Mouse (Mus musculus) frontal cortex, postnatal 25 days (tissue): ENCODE data around the gene Tmem51.
"Not testable (repeated sequence)": the region's sequence is repeated elsewhere in the genome, so short reads cannot be mapped to it uniquely, and the experiment has no call there.

Experiments used
- DNase-seq, 2 experiments: peaks; one replicate each; pipeline ENCODE4 v3.0.0; 2022; ENCODE audit warnings: low spot score in 2 of 2

Tmem51 gene

DNA sequence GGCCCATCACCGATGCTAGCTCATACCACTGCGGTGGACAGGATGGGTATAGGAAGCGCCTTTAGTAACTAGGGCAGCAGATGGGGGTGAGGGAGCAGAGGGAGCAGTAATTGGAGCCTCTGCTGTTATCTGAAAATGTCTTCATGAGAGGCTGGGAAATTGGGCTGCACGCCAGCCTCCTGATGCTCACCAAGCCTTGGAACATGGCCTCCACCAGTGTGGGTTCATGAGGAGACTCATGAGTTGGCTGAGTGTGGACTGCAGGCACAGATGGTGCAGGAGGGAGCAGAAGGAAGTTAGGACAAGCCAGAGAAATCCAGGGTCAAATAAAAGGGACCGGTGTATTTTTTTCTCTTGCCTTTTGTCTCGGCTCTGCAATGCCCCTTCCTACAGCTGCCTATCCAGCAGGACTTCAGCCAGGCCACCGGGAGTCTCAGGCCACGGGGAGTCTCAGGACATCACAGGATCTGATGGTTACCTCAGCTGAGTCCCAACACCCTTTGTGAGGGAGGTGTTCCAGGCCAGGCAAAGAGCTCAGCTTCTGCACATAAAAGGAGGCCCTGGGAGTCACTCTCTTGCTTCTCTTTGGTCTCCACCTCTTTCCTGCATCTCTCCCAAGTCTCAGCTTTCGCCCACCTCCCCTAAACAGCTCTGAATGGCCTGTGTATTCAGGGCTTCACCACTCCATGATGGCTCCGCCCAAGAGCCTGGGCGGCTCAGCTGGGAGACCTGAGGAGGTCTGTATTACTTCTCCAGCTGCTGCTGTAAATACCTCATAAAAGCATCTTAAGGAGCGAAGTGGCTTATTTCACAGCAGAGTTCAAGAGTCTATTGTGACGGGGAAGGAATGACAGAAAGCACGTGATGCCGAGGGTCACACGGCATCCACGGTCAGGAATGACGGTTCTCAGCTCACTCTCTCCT, 23.4 kb downstream of the Tmem51 start:
- DNase-seq, result no peak

DNA sequence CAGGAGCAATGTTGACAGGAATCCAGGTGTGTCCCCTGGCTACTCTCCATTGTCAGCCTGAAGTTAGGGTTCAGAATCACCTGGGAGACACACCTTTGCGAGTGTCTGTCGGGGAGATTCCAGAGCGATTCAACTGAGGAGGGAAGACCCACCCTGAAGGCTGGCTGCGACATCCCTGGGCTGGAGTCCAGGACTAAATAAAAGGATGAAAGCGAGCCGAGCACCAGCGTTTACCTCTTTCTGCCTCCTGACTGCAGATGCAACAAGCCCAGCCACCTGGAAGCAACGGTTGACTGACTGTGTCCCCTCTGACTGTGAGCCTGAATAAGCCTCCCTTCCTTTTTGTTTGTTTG, 24.3 kb downstream of the Tmem51 start:
- no peak for DNase-seq

DNA sequence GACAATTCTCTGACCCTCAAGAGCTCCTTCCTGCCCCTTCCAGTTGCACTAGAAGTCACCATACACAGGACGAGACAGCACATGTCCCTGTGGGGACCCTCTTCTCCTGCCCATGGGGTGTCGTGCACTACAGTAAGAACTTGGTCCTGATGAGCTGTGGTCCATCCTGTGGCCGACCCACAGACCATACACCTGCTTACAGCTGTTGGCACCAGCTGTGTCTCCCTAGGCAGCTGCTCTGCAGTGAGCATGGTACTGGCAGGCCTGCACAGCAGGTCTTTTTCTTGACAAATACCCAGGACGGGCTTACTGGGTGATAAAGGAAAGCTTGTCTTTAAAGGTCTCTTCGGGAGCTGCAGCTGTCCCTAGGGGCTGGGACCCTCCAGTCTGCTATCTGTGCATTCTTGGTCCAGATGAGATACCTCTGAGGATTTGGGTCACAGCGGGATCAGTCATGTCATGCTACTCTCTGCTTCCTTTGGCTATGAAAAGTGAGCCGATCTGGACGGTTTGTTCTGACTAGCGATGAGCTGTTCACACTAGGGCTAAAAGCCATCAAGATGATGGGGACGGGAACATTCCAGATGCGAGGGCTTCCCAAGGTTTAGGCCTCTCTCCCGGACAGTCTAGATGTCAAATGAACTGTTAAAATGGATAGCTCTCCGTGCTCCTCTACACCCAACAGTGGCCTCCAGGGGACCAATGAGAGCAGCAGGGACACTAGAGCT, 24.8 kb downstream of the Tmem51 start:
- DNase-seq, result no peak

DNA sequence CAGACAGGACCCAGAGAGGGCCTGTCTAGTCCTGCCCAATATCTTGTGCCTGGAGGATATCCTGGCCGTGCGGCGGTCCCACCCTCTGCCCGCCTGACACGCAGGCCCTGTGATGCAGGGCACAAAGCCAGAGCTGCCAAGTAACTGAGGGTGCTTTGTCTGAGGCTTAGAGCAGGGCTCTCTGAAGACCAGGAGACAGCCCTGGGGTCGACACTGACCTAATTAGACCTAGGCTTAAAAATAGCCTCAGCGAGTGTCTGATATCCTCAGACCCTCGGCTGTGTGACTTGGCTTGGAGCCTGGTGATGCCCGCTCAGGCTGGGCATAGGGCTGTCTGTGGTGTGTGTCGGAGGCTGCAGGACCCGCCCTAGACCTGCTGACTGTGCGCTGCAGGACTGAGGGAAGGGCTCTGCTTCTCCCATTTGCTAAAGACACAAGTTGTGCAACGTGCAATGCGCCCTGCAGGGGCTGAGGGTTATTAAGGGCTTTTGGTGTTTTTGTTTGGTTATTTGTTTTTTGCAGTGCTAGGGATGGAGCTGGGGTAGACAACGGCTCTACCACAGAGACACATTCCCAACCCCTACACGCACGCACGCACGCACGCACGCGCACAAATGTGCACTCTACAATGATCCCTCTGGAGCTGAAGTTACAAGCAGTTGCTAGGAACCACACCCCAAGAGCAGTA, 26.4 kb downstream of the Tmem51 start:
- DNase-seq, result no peak

DNA sequence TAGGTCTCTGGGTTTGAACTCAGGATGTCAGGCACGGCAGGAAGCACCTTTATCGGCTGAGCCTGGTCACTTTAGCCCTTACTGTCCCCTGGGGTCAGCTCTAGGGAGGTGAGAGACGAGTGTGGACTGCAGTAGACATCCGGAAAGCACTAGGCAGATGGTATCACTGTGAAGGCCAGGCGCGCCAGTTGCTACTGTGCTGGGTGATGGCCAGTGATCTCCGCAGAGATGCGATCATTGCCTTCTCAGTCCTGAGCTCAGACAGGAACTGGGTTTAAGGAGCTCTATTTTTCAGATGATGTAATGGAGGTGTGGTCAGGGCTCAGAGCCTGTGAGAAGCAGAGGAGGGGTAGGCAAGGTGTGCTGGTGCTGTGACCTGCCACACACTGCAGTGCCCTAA, 28.5 kb downstream of the Tmem51 start:
- DNase-seq, result no peak

DNA sequence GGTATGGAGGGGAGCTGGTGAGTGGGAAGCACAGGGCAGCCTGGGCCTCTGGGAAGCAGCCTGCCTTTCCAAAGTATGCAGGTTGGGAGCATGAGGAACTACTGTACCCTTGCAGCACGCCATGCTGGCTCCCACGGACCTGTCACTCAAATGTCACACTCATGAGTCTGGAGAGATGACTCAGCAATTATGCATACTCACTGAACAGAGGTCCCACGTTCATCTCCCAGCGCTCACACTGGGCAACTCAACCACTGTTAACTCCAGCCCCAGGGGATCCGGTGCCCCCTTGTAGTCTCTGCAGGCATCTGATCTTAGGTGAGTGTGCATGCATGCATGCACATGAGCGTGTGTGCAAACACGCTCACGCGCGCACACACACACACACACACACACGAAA, 29.5 kb downstream of the Tmem51 start:
- no peak for DNase-seq

DNA sequence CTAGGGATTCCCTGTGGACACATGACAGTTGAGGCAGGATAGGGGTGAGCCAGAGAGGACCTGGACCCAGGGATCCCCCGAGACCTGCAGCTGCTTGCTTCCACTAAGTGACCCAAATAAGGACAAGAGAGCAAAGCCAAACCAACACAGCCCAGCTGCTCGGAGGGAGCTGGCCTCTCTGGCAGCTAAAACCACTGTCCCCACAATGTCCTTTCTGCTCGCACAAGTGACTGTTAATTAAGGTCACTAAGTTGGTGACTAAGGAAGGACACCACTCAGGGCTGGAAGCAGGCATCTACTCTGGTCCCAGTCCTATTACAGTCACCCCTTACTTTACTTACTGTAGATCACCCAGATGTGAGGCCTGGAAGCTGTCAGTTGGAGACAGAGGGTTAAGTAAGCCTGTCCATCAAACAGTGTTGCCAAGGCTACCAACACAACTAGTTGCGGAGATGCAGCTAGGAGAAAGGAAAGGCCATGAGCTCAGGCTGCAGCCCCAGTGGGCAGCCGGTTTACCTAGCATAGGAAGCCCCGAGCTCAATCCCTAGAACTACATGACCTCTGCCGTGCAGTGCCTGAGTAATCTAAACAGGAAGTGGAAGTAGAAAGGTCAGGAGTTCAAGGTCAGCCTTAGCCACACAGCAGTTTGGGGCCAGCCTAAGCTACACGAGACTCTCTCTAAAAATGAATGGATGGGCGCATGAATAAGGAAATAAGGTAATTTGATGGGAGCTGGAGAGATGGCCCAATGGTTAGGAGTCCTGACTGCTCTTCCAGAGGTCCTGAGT, 30.2 kb downstream of the Tmem51 start:
- no peak for DNase-seq

DNA sequence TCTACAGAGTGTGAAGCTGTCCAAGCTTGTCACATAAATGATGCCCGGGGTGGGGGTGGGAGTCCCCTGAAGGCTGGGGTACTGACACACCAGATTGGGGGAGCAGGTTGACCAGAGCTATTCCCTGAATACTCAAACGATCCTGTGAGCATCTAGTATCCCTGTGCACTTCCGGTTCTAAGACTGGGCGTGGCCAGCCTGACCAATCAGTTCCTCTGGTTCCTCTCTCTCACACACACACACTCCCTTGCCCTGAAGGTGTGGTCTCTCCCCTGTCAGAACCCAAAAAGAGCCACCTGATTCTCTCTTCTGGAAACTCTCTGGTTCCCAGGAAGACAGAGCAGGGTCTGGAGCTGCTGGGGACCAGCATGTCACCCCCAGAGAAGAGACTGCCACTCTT, 30.8 kb downstream of the Tmem51 start:
- no peak for DNase-seq

DNA sequence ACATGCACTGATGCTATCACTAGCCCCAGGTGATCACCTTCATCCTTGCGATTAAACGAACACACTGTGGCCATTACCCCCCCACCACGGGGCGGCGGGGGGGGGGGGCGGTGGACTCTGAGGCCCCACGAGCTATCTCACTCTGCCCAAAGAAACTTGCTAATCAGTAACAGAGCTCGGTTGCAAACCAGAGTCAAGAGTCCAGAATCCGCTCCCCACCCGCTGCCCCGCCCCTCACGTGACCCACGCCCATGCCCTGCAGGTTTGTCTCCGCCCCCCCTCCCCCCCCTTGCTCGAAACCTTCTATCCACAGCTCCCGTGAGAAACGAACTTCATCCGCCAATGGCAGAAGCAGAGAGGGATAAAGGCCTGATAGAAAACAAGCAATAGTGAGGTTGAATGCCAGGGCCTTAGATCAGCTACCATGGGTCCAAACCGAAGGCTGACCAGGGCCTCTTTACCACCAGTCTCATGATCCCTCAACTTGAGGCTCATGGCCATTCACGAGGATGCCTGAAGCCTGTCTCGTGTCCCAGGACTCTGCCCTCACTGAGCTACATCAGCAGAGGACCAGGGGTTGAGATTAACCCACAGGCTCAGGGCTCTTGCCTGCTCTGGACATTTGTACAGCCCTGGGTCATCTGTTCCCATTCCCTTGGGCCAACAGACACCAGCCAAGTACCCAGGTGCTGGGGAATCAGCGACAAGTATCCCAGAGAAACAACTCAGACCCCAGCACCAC, 31.5 kb downstream of the Tmem51 start:
- no peak for DNase-seq

DNA sequence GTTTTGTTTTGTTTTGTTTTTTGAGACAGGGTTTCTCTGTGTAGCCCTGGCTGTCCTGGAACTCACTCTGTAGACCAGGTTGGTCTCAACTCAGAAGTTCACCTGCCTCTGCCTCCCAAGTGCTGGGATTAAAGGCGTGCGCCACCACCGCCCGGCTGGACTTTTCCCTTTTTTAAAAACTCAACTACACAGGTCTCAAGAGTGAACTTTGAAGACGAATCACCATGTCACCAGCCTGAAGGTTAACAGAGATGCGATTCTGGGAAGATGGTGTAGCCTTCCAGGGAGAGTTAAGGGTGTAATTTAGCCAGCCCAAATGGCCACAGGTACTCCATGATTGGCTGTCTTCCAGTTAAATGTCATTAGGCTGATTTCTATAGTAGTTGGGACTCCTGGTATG, 32.2 kb downstream of the Tmem51 start:
- DNase-seq, result not testable (repeated sequence)

DNA sequence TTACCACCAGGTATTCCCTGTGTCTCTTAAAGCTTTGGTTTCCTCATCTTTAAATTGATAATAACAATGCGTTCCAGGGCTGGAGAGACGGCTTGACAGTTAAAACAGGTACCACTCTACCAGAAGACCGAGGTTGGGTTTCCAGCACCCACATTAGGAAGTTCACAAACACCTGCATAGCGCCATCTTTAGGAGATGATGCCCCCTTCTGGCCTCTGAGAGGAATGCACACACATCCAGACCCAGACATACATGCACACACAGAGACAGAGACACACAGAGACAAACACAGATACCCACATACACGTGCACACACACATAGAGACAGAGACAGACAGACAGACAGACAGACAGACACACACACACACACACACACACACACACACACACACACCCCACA, 34.1 kb downstream of the Tmem51 start:
- DNase-seq, result no peak

DNA sequence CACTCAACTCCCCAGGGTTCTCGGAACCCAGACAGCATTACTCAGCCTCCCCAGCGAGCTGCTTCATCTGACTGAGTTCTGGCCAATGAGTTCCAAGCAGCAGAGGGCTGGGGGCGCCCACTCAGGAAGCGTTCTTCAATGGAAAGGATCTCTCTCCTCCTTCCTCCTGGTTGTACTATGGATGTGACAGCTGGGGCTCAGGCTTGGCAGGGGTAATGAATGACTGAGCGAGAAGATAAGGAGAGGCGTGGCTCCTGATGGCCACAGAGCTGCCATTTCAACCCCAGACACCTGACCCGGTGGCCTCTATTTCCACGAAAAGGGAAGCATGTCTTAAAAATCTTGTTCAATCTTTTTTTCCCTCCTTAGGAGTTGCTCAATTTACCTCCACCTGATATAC, 35.7 kb downstream of the Tmem51 start:
- DNase-seq, result no peak

DNA sequence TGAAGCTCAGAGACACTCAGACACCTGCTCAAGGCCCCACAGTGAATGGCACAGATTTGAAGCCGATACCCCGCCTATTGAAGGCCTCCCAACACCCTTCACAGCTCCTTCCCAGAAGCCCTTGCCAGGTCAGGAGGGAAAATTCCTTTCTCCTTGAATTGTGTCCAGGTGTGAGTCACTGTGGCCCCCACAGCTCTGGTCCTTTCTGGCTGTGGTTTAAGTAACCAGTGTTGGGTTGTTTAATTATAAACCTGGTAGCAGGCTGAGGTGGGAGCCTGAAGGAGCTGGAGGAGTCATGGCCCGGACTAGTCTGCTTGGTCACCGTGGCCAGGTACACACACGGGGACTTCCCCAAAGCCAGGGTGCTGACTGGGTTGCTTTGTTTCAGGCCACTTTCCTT, 37.1 kb downstream of the Tmem51 start:
- no peak for DNase-seq

DNA sequence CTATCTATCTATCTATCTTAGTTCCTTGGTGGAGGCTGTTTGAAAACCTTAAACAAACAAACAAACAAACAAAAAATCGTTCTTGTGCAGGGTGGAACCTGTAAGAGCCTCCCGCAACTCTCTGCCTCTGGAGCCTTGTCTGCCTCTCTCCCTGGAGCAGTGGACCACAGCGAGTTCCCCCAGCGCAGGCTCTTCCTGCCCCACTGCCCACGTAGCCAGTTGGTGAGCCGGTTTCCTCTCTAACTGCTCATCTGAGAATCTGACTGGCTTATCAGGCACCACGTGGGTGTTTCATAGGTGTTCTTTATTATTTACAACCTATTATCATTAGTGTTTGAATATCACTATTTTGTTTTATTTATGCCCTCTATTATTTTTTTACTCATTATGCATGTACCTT, 37.6 kb downstream of the Tmem51 start:
- DNase-seq, result no peak

DNA sequence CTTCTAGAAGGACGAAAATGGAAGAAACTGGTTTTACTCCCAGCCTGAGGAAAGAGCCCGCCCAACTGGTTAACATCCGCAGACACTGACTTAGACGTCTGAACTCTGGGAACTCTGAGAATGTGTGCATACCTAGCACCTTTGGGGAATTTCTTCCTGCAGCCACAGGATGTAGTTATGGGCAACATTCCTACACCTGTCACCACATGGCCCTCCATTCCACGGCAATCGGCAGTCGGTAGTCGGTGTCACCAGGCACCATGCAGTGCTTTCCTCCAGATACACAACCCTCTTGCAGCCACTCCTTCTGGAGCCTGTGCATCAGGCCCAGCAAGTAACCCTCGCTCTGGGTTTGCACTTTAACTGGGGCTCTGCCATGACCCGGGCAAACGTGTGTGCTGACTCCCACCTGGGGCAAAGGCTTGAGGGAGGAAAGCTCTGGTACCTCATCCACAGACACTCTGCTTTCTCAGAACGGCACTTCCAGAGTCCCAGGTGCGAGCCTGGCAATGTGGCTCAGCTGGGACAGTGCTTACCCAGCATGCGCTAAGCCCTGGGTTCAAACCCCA, 38.4 kb downstream of the Tmem51 start:
- DNase-seq, result no peak

DNA sequence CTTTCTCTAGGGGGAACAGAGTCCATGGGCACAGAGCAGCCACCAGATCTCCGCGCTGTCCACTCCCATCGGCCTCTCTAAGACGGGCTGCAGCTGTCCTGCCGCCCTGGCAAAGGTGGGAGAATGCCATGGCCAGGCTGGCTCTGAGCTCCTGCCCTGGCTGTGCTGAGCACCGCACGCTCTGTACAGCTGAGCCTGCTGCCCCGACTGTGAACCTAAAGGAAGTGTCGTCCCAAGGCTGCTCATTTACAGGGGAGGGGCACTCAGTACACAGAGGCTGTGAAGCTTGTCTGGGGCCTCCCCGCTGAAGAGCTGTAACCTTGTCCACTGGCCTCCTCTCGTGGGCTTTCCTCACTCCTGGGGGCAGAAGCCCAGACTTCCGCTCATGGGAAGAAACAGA, 39.7 kb downstream of the Tmem51 start:
- no peak for DNase-seq

DNA sequence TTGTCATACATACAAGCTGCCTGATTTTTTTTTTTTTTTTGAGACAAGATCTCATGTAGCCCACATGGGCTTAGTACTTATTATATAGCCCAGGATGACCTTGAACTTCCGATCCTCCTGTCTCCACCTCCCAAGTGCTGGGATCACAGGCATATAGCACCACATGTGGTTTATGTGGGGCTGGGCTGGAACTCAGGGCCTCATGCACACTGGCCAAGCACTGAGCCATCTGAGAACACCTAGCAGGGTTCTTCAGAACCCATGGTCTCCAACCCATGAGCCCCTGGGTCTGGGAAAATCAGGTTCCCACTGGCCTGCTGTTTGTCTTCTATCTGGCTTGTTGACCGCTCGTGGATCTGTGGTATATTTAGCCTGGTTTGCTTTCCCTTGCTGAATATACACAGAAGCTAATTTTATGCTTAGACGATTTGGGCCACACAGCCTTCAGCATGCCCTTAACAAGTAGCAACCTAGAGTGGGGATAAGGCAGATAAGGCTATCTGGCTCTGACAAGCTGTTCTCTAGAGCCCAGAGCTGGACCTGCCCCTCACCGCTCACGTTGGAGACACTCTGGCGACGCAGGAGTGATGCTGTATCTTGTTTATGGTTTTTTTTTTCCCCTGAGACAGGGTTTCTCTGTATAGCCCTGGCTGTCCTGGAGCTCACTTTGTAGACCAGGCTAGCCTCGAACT, 44.3 kb downstream of the Tmem51 start:
- DNase-seq, result no peak

DNA sequence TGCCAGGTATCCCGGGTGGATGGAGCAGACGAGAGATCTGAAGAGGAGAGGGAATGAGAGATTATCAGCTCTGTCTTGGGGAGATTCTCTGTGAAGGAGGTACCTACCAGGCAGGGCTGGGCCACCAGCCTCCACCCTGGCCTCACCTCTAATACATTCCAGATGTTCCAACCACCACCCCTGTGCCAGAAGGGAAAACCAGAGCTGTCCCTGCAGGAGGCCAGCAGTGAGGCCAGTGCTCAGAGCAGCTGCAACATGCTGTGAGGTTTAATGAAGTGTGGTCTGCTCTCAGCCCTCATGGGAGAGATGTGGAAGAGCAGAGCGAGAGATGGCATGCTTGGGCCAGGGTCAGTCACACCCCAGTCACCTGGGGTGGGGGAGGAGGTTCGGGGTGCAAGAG, 46.2 kb downstream of the Tmem51 start:
- no peak for DNase-seq

DNA sequence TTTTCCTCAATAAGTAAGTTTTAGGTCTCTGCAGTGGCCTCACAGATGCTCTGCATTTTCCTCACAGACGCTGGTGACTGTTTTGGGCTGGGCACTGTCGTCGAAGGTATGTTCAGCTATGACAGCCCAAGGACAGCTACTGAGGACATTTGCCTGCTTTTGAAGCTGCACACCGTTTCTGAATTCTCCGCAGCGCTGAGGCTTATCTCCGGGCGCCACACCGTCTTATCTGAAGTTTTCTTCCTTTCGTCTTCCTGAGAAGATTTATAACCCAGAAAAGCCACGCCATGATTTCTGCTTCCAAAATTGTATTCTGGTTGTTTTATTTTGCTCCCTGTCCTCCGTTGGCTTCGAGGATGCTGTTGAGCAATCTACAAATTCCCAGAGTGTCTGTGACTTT, 55.6 kb downstream of the Tmem51 start:
- DNase-seq, result no peak

DNA sequence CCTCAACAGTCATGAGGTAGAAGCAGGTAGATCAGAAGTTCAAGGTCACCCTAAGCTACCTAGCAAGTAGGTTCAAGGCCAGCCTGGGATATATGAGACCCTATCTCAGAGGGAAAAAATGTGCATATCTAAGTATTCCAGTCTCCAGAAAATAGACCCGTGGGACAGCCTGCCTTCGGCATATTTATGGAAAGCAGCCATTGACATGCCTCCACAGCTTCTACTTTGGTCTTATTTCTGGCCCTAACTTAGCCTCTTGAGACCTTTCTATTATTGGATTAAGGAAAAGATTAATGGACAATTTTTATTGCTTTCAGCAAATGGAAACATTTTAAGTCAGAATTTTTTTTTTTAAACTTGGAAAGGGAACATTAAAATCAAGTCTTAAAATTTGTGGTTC, 57.1 kb downstream of the Tmem51 start:
- DNase-seq, result no peak
